Mouse (Mus musculus) testis, postnatal 10 days (tissue): Measurements from ENCODE around the gene Fgfr2.
A peak's percentile ranks its signal among the peaks of the same experiment; 100 is the strongest.
"Not testable (repeated sequence)": the region's sequence is repeated elsewhere in the genome, so short reads cannot be mapped to it uniquely, and the experiment has no call there.

Source experiments
- DNase-seq: peaks from one replicate; pipeline ENCODE4 v3.0.0; 2021; ENCODE audit warnings: low spot score

Gene Fgfr2

GRCm38 (mm10) chr7:130669370-130669881 lies 2453.7 kb downstream of the Fgfr2 start:
- peak; percentile 78 for DNase-seq

GRCm38 (mm10) chr7:130668729-130669281 lies 2454.3 kb downstream of the Fgfr2 start:
- DNase-seq, result peak; percentile 46

DNA sequence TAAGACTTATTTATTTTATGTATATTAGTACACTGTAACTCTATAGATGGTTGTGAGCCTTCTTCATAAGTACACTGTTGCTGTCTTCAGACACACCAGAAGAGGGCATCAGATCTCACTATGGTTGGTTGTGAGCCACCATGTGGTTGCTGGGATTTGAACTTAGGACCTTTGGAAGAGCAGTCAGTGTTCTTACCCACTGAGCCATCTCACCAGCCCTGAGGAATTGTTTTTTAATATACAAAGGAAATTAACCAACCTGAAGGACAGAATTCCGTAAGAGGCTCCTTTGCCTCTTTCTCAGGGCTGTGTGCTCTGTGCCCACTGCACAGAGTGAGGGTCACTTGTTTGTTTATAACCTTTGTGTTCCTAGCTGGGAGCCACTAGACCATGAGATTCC lies 2455.1 kb downstream of the Fgfr2 start:
- DNase-seq, result not testable (repeated sequence)

DNA sequence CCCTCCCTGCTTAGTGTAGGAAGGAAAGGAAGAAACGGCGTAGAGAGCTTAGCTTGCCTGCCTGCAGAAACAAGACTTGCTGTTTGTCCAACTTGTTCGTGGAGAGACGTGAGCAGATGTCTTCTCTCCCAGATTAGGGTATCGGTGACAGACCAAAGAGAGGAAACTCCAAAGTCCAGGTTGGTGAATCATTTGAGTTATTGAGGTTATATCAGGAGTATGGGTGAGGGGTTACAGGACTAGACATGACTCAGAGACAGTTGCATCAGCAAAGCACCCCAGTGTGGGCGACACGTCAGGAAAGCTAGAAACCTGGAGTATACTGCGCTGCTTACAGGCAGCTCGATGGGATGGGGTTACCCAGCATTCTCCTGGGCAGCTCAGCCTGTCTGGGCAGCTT lies 2457.8 kb downstream of the Fgfr2 start:
- no peak for DNase-seq

DNA sequence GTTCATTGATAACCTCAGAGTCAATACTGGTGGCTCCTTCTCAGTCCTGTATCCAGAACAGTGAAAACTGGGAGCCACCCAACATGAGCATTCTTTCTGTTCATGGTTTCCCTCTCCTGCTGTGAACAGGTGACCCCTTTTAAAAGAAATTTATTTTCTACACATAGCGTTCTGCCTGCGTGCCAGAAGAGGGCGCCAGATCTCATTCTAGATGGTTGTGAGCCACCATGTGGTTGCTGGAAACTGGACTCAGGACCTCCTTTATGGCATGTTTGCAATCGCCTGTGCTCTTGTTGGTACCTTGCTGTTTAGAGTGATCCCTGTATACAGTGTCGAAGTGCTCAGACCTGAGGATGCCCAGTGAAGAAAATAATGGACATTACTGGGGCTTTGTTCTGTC lies 2458.5 kb downstream of the Fgfr2 start:
- no peak for DNase-seq

DNA sequence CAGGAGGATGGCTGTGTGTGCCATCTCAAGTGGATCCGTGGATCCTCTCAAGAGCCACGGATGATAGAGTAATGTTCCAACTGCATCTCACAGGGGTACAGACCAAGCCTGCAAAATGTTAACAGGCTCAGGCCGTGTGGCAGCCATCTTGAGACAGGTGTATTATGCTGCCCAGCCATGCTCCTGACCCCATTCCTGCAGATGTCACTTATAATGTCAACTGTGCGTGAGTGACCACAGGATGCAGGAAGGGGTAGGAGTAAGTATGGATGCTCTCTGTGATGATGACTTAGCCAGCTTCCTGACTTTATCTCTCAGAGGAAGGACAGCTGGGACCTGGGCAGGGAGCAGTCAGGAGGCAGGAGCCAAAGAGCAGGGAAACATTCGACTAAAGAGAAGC lies 2459.1 kb downstream of the Fgfr2 start:
- DNase-seq, result no peak

DNA sequence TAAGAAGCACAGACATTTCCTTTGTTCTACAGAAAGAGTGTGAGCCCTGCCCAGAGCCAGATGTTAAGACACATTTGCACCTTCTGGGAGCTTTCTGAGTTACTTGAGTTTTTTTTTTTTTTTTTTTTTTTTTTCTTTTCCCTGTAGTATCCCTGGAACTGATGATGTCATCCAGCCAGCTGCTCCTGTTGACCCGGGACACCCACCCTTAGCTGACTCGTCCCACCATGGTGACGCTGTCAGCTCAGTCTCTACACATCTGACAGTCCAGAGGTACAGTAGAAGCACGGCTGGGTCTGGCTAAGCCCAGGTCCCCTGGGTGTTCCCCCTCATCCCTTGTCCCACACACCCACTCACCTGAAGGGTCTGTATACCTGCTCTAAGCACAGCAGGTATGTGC lies 2460.3 kb downstream of the Fgfr2 start:
- peak; percentile 38 for DNase-seq

- no peak for DNase-seq
These were observed 2460.9 kb downstream of the Fgfr2 start for GRCm38 (mm10) chr7:130662250-130662649.

GRCm38 (mm10) chr7:130659129-130659528 lies 2464.0 kb downstream of the Fgfr2 start:
- DNase-seq, result no peak

- peak; percentile 69 for DNase-seq
These were observed 2465.4 kb downstream of the Fgfr2 start for GRCm38 (mm10) chr7:130657751-130658150.

GRCm38 (mm10) chr7:130656965-130657364 lies 2466.2 kb downstream of the Fgfr2 start:
- no peak for DNase-seq

GRCm38 (mm10) chr7:130654562-130654961 lies 2468.6 kb downstream of the Fgfr2 start:
- peak; percentile 57 for DNase-seq

DNA sequence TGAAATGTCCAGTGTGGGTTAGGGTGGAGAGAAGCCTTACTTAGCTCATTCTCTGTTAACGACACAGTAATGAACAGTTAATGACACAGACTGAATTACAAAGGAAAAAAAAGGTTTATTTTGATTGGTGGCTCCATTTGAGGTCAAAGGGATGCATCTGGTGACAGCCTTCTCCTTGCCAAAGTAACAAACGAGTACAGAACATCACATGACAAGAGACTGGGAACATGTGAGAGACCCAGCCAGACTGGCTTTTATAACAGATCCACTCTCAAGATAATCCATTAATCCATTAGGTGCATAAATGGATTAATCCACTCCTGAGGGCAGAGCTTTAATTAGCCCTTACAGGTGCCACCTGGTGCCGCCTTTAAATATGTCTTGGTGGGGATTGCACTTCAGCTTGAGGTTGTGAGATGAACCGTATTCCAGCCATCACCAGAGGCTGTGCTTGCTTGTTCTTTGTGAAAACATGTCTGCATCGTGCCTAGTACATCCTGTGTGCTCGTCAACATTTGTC lies 2470.1 kb downstream of the Fgfr2 start:
- no peak for DNase-seq

DNA sequence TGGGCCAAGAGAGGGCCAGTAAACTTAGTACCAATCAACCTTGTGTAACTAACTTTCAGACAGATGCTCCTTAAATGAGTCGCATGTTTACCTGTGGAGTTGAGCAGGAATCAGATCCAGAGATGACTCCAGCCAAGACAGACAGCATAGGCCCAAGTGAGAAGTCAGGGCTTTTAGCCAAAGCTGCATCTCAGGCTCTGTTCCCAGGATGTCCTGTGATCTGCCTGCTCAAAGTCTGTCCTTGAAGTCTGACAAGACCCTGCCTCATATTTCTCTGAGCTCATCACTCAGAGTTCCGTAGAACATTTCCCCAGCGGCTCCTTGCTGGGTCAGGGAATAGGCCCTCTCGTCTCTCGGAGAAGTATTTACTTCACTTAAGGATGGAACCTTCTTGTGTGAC lies 2472.5 kb downstream of the Fgfr2 start:
- DNase-seq, result no peak

- peak; percentile 63 for DNase-seq
These were observed 2473.9 kb downstream of the Fgfr2 start for GRCm38 (mm10) chr7:130649257-130649656.

GRCm38 (mm10) chr7:130648061-130648460 lies 2475.1 kb downstream of the Fgfr2 start:
- no peak for DNase-seq

DNA sequence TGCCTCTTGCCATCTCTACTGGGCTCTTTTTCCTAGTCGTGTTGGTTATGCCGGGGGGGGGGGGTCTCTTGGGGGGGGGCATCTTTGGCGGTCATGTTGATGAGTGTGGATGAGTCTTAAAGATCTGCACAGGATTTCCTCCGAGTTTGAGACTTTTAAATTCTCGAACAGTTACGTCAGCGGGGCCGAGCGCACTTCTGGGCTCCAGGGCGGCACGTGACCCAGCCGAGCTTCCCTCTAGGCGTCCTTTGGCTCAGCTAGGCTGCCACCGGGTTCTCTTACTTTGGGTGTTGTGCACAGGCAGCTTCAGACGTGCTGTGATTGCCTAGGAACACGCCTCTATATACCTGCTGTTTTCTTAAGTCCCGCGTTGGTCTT lies 2476.4 kb downstream of the Fgfr2 start:
- DNase-seq, result peak; percentile 82

DNA sequence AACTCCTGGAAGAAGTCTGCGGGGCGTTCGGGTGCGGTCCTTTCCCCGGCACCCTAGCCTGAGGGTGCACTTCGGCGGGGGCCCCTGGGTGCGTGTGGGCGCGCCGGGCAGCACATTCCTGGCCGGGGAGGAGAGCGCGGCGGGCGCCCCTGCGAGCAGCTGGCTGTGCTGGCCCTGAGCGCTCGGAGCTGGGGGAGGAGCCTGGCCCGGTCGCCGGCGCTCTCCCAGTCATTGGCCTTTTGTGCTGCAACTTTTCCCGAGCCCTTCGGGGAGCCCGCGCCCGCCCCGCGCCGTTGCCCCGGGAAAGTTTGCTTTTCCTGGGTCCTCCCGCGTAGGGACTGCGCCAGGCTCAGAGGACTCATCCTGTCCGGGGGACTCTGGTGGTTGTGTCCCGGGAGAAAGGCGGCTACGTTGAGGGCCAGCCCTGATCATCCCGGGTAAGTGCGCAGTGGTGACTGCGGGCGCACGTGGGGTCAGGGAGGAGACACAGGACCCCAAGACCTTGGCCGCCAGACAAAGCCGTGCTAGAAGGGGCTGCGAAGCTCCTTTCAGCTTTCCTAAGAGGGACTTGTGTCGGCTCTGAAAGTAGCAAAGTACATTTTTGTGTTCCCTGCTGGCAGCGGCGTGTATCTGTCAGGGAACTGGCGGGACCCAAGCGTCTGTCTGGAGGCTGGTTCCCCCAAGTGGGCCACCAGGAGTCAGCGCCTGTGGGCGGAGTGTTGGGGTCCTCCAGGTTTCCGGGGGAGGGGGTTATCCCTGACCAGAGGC lies 2477.0 kb downstream of the Fgfr2 start:
- peak; percentile 88 for DNase-seq

DNA sequence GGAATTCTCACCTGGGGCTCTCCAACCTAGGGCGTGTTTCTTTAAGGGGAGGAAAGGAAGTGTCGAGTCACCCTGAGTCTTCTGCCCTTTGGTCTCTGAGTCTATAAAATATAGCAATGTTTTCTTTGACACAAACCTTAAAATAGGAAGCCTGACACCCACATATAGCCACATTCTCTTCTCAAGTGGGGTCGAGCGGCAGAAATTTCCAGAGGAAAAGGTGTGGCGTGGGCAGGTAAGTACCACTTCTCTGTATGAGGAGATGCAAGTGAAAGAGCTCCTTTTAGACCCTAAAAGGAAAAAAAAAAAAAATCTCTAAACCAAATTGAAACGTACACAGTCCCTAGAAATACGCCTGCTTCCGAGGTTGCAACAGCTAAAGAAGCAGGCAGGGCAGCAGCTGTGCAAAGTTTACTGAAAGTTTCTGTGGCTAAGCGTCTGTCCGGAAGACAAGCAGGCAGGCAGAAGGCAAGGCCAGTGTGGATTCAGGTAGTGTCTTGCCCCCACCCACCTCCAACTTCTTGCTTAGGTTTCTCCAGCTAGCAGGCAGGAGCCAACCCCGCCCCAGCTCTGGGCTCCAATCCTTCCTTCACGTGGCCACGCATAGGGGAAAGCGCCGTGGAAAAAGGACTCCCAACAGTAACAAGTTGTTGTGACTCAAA lies 2477.7 kb downstream of the Fgfr2 start:
- DNase-seq, result no peak

DNA sequence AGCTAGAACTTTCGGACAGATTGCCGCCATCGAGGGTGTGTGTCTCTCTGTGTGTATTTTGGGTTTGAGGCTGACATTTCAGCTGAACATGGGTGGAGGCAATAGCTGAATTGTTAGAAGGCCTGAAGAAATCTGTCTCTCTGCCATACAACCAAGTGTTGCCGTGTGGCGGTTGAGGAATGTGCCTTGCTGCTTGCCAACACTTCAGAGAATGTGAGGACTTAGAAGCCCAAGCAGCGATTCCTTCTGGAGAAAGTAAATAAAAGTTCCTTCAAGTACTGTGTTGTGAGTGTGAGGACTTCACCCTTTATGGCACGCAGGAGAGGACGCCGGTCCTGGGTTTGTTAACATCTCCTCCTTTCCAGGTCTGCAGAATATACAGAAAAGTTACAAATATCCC lies 2482.5 kb downstream of the Fgfr2 start:
- no peak for DNase-seq

GRCm38 (mm10) chr7:130637811-130638210 lies 2485.3 kb downstream of the Fgfr2 start:
- no peak for DNase-seq

DNA sequence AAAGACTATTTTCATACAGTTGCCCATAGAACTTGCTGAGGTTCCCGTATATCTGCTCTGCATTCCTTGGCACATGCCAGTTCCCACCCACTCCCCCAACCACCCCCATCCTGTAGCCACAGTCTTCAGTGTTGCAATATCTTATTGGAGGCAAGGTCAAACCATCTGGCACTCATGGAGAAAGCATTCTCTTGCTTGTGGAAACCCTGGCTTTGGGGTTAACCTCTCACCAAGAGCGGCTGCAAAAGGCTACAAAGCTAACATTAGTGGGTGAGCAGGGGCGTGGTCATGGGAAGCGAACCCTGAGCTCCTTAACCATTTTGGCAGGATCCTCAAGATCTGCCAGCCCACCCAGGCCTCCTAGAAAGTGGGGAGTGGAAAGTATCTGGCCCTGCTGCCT lies 2486.2 kb downstream of the Fgfr2 start:
- no peak for DNase-seq

- no peak for DNase-seq
These were observed 2486.9 kb downstream of the Fgfr2 start for GRCm38 (mm10) chr7:130636274-130636673.
